Mouse (Mus musculus) liver, embryonic 16.5 days (tissue): Measurements from ENCODE around the gene Cd40. TPM values are rescaled to one million over a fixed set of nuclear protein-coding genes. Genes with fewer than 3 reads are reported as not detected.

ENCODE experiments used
- ATAC-seq: fragments of 200-750 bp; cut with Nextera tagmentation; 2 replicates; pipeline ENCODE4 v1.8.0; 2017; ENCODE audit warnings: low read depth, mild to moderate bottlenecking, moderate number of reproducible peaks, moderate library complexity
- H3K27ac ChIP-seq: fragments of 300-500 bp; sonication (generic); 2 replicates; pipeline ENCODE4 v1.5.1; 2014; ENCODE audit warnings: mild to moderate bottlenecking, low read length
- H3K27me3 ChIP-seq: fragments of 300-500 bp; sonication (generic); 2 replicates; pipeline ENCODE4 v1.6.1; 2014; ENCODE audit warnings: low read depth, low read length, mixed read lengths; ENCODE audit not compliant: control insufficient read depth, insufficient read depth
- H3K36me3 ChIP-seq: fragments of 300-500 bp; sonication (generic); 2 replicates; pipeline ENCODE4 v1.6.1; 2014; ENCODE audit warnings: mild to moderate bottlenecking; ENCODE audit not compliant: control insufficient read depth, insufficient read depth
- H3K4me1 ChIP-seq: fragments of 300-500 bp; sonication (generic); 2 replicates; pipeline ENCODE4 v1.6.1; 2014; ENCODE audit warnings: low read depth, low read length, mixed read lengths; ENCODE audit not compliant: control insufficient read depth
- H3K4me2 ChIP-seq: fragments of 300-500 bp; sonication (generic); 2 replicates; pipeline ENCODE4 v1.6.1; 2014; ENCODE audit warnings: low read depth, low read length, mixed read lengths
- H3K4me3 ChIP-seq: fragments of 300-500 bp; sonication (generic); 2 replicates; pipeline ENCODE4 v1.5.1; 2014; ENCODE audit warnings: low read depth, mild to moderate bottlenecking, low read length
- H3K9ac ChIP-seq: fragments of 300-500 bp; sonication (generic); 2 replicates; pipeline ENCODE4 v1.6.1; 2014; ENCODE audit warnings: low read depth, low read length
- H3K9me3 ChIP-seq: fragments of 300-500 bp; sonication (generic); replicated peaks from 2 replicates; pipeline ENCODE4 v1.6.1; 2016; ENCODE audit warnings: low read length; ENCODE audit not compliant: control insufficient read depth
- WGBS: fragments of 180-500 bp; shearing (Covaris S2); extraction: QIAGEN DNeasy Blood & Tissue Kit; methylation state at CpG from one replicate; pipeline ENCODE4 v1.1.7; 2014; ENCODE audit not compliant: insufficient replicate concordance; 5-methylcytosine and 5-hydroxymethylcytosine counted together
- polyA plus RNA-seq: library from polyadenylated mRNA; unstranded; fragments of >200 nt; fragmentation: Nextera tagmentation; extraction: Ambion mirVana; gene quantifications from 2 replicates; pipeline ENCODE4 v1.2.1, GENCODE M21; 2015

The Cd40 gene
- polyA plus RNA-seq, 1 experiment from 2014 or later, result 3.0 TPM

GRCm38 (mm10) chr2:165050826-165051548 lies 4.4 kb upstream of the Cd40 start:
- ATAC-seq, result no peak
- peaks cover 2% of the 10 kb centered on the region for H3K27me3 ChIP-seq
- no peak overlapping the region for H3K4me2 ChIP-seq
- no peaks in the 10 kb centered on the region for H3K9me3 ChIP-seq
- WGBS, result 61% methylated on average over 18 of the region's 18 CpGs
- H3K4me1 ChIP-seq, result no peaks in the 10 kb centered on the region
- H3K27ac ChIP-seq, result no peak overlapping the region
- H3K36me3 ChIP-seq, result no peaks in the 10 kb centered on the region
- H3K4me3 ChIP-seq, result no peak overlapping the region
- H3K9ac ChIP-seq, result no peak overlapping the region

- ATAC-seq, result no peak
- peaks cover 4% of the 10 kb centered on the region for H3K27me3 ChIP-seq
- H3K9me3 ChIP-seq, result no peaks in the 10 kb centered on the region
- H3K4me2 ChIP-seq, result no peak overlapping the region
- no peak overlapping the region for H3K27ac ChIP-seq
- 37% methylated on average over 11 of the region's 11 CpGs for WGBS
- H3K4me1 ChIP-seq, result no peaks in the 10 kb centered on the region
- H3K9ac ChIP-seq, result no peak overlapping the region
- no peak overlapping the region for H3K4me3 ChIP-seq
- H3K36me3 ChIP-seq, result no peaks in the 10 kb centered on the region
Observed at GRCm38 (mm10) chr2:165051566-165051965, 3.9 kb upstream of the Cd40 start.

- Histone ChIP-seq H3K27ac (no peak overlapping the region), H3K27me3 (peaks cover 5% of the 10 kb centered on the region), H3K36me3 (no peaks in the 10 kb centered on the region), H3K4me3 (peak overlapping the region; percentile 48), H3K4me1 (no peaks in the 10 kb centered on the region), H3K9me3 (no peaks in the 10 kb centered on the region), H3K9ac (no peak overlapping the region), H3K4me2 (peak overlapping the region; percentile 52)
- ATAC-seq, result peak; percentile 46; the same call in 1 of the 2 replicates
- WGBS, result 2% methylated on average over 7 of the region's 7 CpGs
Observed at GRCm38 (mm10) chr2:165055905-165056304, 478 bp downstream of the Cd40 start.

GRCm38 (mm10) chr2:165056377-165057085 lies 1.1 kb downstream of the Cd40 start:
- WGBS, result 55% methylated on average over 14 of the region's 14 CpGs
- H3K36me3 ChIP-seq, result no peaks in the 10 kb centered on the region
- no peak overlapping the region for H3K4me3 ChIP-seq
- H3K27ac ChIP-seq, result no peak overlapping the region
- no peak overlapping the region for H3K9ac ChIP-seq
- H3K27me3 ChIP-seq, result peaks cover 5% of the 10 kb centered on the region
- H3K9me3 ChIP-seq, result no peaks in the 10 kb centered on the region
- no peak for ATAC-seq
- peak overlapping the region; percentile 52; the same call in 1 of the 2 replicates for H3K4me2 ChIP-seq
- no peaks in the 10 kb centered on the region for H3K4me1 ChIP-seq

GRCm38 (mm10) chr2:165059961-165060360 lies 4.5 kb downstream of the Cd40 start:
- WGBS, result 58% methylated on average over 4 of the region's 4 CpGs
- no peak overlapping the region for H3K4me2 ChIP-seq
- H3K27ac ChIP-seq, result no peak overlapping the region
- H3K4me1 ChIP-seq, result no peaks in the 10 kb centered on the region
- no peak overlapping the region for H3K9ac ChIP-seq
- H3K27me3 ChIP-seq, result peaks cover 3% of the 10 kb centered on the region
- no peak for ATAC-seq
- H3K9me3 ChIP-seq, result no peaks in the 10 kb centered on the region
- no peak overlapping the region for H3K4me3 ChIP-seq
- no peaks in the 10 kb centered on the region for H3K36me3 ChIP-seq

GRCm38 (mm10) chr2:165061638-165062433 lies 6.4 kb downstream of the Cd40 start:
- WGBS, result 57% methylated on average over 16 of the region's 16 CpGs
- Histone ChIP-seq H3K27ac (no peak overlapping the region), H3K9me3 (no peaks in the 10 kb centered on the region), H3K4me1 (no peaks in the 10 kb centered on the region), H3K4me3 (no peak overlapping the region), H3K36me3 (no peaks in the 10 kb centered on the region), H3K27me3 (no peaks in the 10 kb centered on the region), H3K4me2 (no peak overlapping the region), H3K9ac (no peak overlapping the region)
- ATAC-seq, result no peak

GRCm38 (mm10) chr2:165064489-165064888 lies 9.1 kb downstream of the Cd40 start:
- H3K4me1 ChIP-seq, result no peaks in the 10 kb centered on the region
- H3K36me3 ChIP-seq, result no peaks in the 10 kb centered on the region
- no peak overlapping the region for H3K9ac ChIP-seq
- H3K27me3 ChIP-seq, result no peaks in the 10 kb centered on the region
- no peak overlapping the region for H3K4me3 ChIP-seq
- no peaks in the 10 kb centered on the region for H3K9me3 ChIP-seq
- ATAC-seq, result no peak
- no peak overlapping the region for H3K4me2 ChIP-seq
- 55% methylated on average over 7 of the region's 7 CpGs for WGBS
- no peak overlapping the region for H3K27ac ChIP-seq

- no peak overlapping the region for H3K4me2 ChIP-seq
- no peak for ATAC-seq
- H3K4me3 ChIP-seq, result no peak overlapping the region
- H3K36me3 ChIP-seq, result no peaks in the 10 kb centered on the region
- 52% methylated on average over 2 of the region's 2 CpGs for WGBS
- H3K9ac ChIP-seq, result no peak overlapping the region
- peaks cover 9% of the 10 kb centered on the region for H3K27me3 ChIP-seq
- H3K27ac ChIP-seq, result no peak overlapping the region
- H3K4me1 ChIP-seq, result no peaks in the 10 kb centered on the region
- H3K9me3 ChIP-seq, result no peaks in the 10 kb centered on the region
Observed at GRCm38 (mm10) chr2:165068806-165069205, 13.4 kb downstream of the Cd40 start.
